Mouse (Mus musculus) liver, embryonic 14.5 days (tissue): ENCODE results near the gene Dnaic1.

Experiments used
- CTCF ChIP-seq: IDR thresholded peaks from 2 replicates; pipeline ENCODE4 v1.5.1; 2016; ENCODE audit warnings: antibody characterized with exemption, low read depth, control low read depth
- EP300 ChIP-seq: IDR thresholded peaks from 2 replicates; pipeline ENCODE4 v1.6.1; 2016; ENCODE audit warnings: antibody characterized with exemption, low read depth

GRCm38 (mm10) chr4:41602818-41603217, 33.2 kb downstream of the Dnaic1 start:
- TF ChIP-seq EP300 (no peak), CTCF (no peak)
